Mouse (Mus musculus) hindbrain, embryonic 13.5 days (tissue): Measurements from ENCODE around the gene Ndc1. TPM values are rescaled to one million over a fixed set of nuclear protein-coding genes. Genes with fewer than 3 reads are reported as not detected.

Experiments used
- ATAC-seq: fragments of 200-750 bp; cut with Nextera tagmentation; 2 replicates; pipeline ENCODE4 v1.8.0; 2017; ENCODE audit warnings: moderate TSS enrichment; ENCODE audit not compliant: low FRiP score
- H3K27ac ChIP-seq: fragments of 300-500 bp; sonication (generic); 2 replicates; pipeline ENCODE4 v1.5.1; 2015; ENCODE audit warnings: inconsistent platforms, mild to moderate bottlenecking, moderate library complexity
- H3K27me3 ChIP-seq: fragments of 300-500 bp; sonication (generic); 2 replicates; pipeline ENCODE4 v1.6.1; 2015; ENCODE audit warnings: mild to moderate bottlenecking, inconsistent platforms
- H3K36me3 ChIP-seq: fragments of 300-500 bp; sonication (generic); 2 replicates; pipeline ENCODE4 v1.6.1; 2015; ENCODE audit warnings: mild to moderate bottlenecking, inconsistent platforms
- H3K4me1 ChIP-seq: fragments of 300-500 bp; sonication (generic); replicated peaks from 2 replicates; pipeline ENCODE4 v1.6.1; 2015; ENCODE audit warnings: inconsistent platforms
- H3K4me2 ChIP-seq: fragments of 300-500 bp; sonication (generic); 2 replicates; pipeline ENCODE4 v1.6.1; 2015; ENCODE audit warnings: inconsistent platforms, mild to moderate bottlenecking, moderate library complexity
- H3K4me3 ChIP-seq: fragments of 300-500 bp; sonication (generic); 2 replicates; pipeline ENCODE4 v1.5.1; 2015; ENCODE audit warnings: mild to moderate bottlenecking, inconsistent platforms
- H3K9ac ChIP-seq: fragments of 300-500 bp; sonication (generic); 2 replicates; pipeline ENCODE4 v1.6.1; 2015; ENCODE audit warnings: mild to moderate bottlenecking, inconsistent platforms
- H3K9me3 ChIP-seq: fragments of 300-500 bp; sonication (generic); 2 replicates; pipeline ENCODE4 v1.6.1; 2016; ENCODE audit warnings: inconsistent platforms
- WGBS: fragments of 180-500 bp; shearing (Covaris S2); methylation state at CpG from one replicate; pipeline ENCODE4 v1.1.7; 2015; 5-methylcytosine and 5-hydroxymethylcytosine counted together
- microRNA-seq: library from miRNA; unstranded; fragments of <30 nt; microRNA quantifications from one replicate; pipeline ENCODE4, GENCODE M21; 2016
- polyA plus RNA-seq: library from polyadenylated mRNA; unstranded; fragments of >200 nt; fragmentation: Nextera tagmentation; extraction: Ambion mirVana; gene quantifications from 2 replicates; pipeline ENCODE4 v1.2.1, GENCODE M21; 2015

Ndc1 gene
- polyA plus RNA-seq, 1 experiment from 2014 or later, result 17.3 TPM

GRCm38 (mm10) chr4:107452266-107453015 is 84.9 kb downstream of the Ndc1 start:
- H3K9me3 ChIP-seq, result no peaks in the 10 kb centered on the region
- peak; percentile 10; the same call in 1 of the 2 replicates for ATAC-seq
- no peaks in the 10 kb centered on the region for H3K27me3 ChIP-seq
- no peak overlapping the region for H3K27ac ChIP-seq
- peaks cover 8% of the 10 kb centered on the region; the same call in 1 of the 2 replicates for H3K4me1 ChIP-seq
- no peak overlapping the region for H3K4me3 ChIP-seq
- no peak overlapping the region for H3K4me2 ChIP-seq
- H3K9ac ChIP-seq, result no peak overlapping the region
- H3K36me3 ChIP-seq, result no peaks in the 10 kb centered on the region
- WGBS, result 72% methylated on average over 18 of the region's 18 CpGs

GRCm38 (mm10) chr4:107453141-107453984 is 85.8 kb downstream of the Ndc1 start:
- peak; percentile 78 for ATAC-seq
- H3K27ac ChIP-seq, result peak overlapping the region; percentile 44; the same call in 1 of the 2 replicates
- H3K27me3 ChIP-seq, result no peaks in the 10 kb centered on the region
- no peak overlapping the region for H3K4me3 ChIP-seq
- WGBS, result 58% methylated on average over 16 of the region's 16 CpGs
- H3K9me3 ChIP-seq, result no peaks in the 10 kb centered on the region
- H3K9ac ChIP-seq, result no peak overlapping the region
- H3K4me1 ChIP-seq, result peaks cover 12% of the 10 kb centered on the region; the same call in 1 of the 2 replicates
- no peaks in the 10 kb centered on the region for H3K36me3 ChIP-seq
- H3K4me2 ChIP-seq, result no peak overlapping the region

GRCm38 (mm10) chr4:107457602-107458001 is 90.0 kb downstream of the Ndc1 start:
- H3K4me2 ChIP-seq, result no peak overlapping the region
- WGBS, result 69% methylated on average over 12 of the region's 12 CpGs

GRCm38 (mm10) chr4:107458907-107459306 is 91.3 kb downstream of the Ndc1 start:
- ATAC-seq, result no peak
- no peak overlapping the region for H3K9ac ChIP-seq
- no peak overlapping the region for H3K27ac ChIP-seq
- H3K9me3 ChIP-seq, result no peaks in the 10 kb centered on the region
- no peak overlapping the region for H3K4me3 ChIP-seq
- 91% methylated on average over 17 of the region's 17 CpGs for WGBS
- H3K36me3 ChIP-seq, result no peaks in the 10 kb centered on the region
- no peaks in the 10 kb centered on the region for H3K27me3 ChIP-seq
- H3K4me1 ChIP-seq, result 0 out of 2 replicates have a peak, but pooled peaks cover 4% of the 10 kb centered on the region
- no peak overlapping the region for H3K4me2 ChIP-seq

More at GRCm38 (mm10) chr4:107457602-107458001, 90.0 kb downstream of the Ndc1 start:
- no peak overlapping the region for H3K4me3 ChIP-seq
- H3K27me3 ChIP-seq, result no peaks in the 10 kb centered on the region
- H3K4me1 ChIP-seq, result peaks cover 12% of the 10 kb centered on the region; the same call in 1 of the 2 replicates
- no peak overlapping the region for H3K27ac ChIP-seq
- no peak overlapping the region for H3K9ac ChIP-seq
- no peaks in the 10 kb centered on the region for H3K9me3 ChIP-seq
- no peak for ATAC-seq
- H3K36me3 ChIP-seq, result no peaks in the 10 kb centered on the region

GRCm38 (mm10) chr4:107459461-107459860 is 91.9 kb downstream of the Ndc1 start:
- H3K27ac ChIP-seq, result no peak overlapping the region
- no peaks in the 10 kb centered on the region for H3K27me3 ChIP-seq
- WGBS, result 80% methylated on average over 2 of the region's 2 CpGs

GRCm38 (mm10) chr4:107460468-107460867 is 92.9 kb downstream of the Ndc1 start:
- Histone ChIP-seq H3K9me3 (no peaks in the 10 kb centered on the region), H3K36me3 (no peaks in the 10 kb centered on the region), H3K4me1 (0 out of 2 replicates have a peak, but pooled peaks cover 4% of the 10 kb centered on the region), H3K9ac (no peak overlapping the region), H3K4me2 (no peak overlapping the region), H3K27me3 (no peaks in the 10 kb centered on the region), H3K27ac (no peak overlapping the region), H3K4me3 (no peak overlapping the region)
- ATAC-seq, result no peak
- WGBS, result 76% methylated on average over 11 of the region's 11 CpGs

More at GRCm38 (mm10) chr4:107459461-107459860, 91.9 kb downstream of the Ndc1 start:
- 0 out of 2 replicates have a peak, but pooled peaks cover 4% of the 10 kb centered on the region for H3K4me1 ChIP-seq
- H3K4me2 ChIP-seq, result no peak overlapping the region
- ATAC-seq, result no peak
- no peaks in the 10 kb centered on the region for H3K36me3 ChIP-seq
- H3K9me3 ChIP-seq, result no peaks in the 10 kb centered on the region
- no peak overlapping the region for H3K4me3 ChIP-seq
- no peak overlapping the region for H3K9ac ChIP-seq

Small RNAs within 50 kb of the gene (microRNA-seq; reads per million reads assigned to microRNA genes)
- not detected for gene Gm24804

Other genes starting within 250 kb of the Ndc1 start
- gene Tmem59, start 189.4 kb upstream of the Ndc1 start, polyA plus RNA-seq, result 410 and 431 TPM in 2 replicates
- gene Tceanc2, start 188.7 kb upstream of the Ndc1 start, polyA plus RNA-seq, result 25.2 and 26.1 TPM in 2 replicates
- gene Ldlrad1, start 158.6 kb upstream of the Ndc1 start, polyA plus RNA-seq, result not detected in 2 replicates
- gene Lrrc42, start 114.3 kb upstream of the Ndc1 start, polyA plus RNA-seq, result 56.8 and 59.4 TPM in 2 replicates
- 43.5 and 44.7 TPM in 2 replicates for gene Hspb11, start 114.2 kb upstream of the Ndc1 start, polyA plus RNA-seq
- not detected in 2 replicates for gene Dio1, start 60.6 kb upstream of the Ndc1 start, polyA plus RNA-seq
- 61.4 and 67.3 TPM in 2 replicates for gene Yipf1, start 53.4 kb upstream of the Ndc1 start, polyA plus RNA-seq
- gene Glis1, start 66.8 kb downstream of the Ndc1 start, polyA plus RNA-seq, result 1.7 and 1.8 TPM in 2 replicates